Mouse (Mus musculus) forebrain, embryonic 11.5 days (tissue): ENCODE results near the gene 1700012B09Rik. TPM values are rescaled to one million over a fixed set of nuclear protein-coding genes. Genes with fewer than 3 reads are reported as not detected.

Experiments used
- ATAC-seq: fragments of 200-750 bp; cut with Nextera tagmentation; replicated peaks from 2 replicates; pipeline ENCODE4 v1.8.0; 2017; ENCODE audit warnings: moderate TSS enrichment; ENCODE audit not compliant: low FRiP score
- DNase-seq: peaks from one replicate; pipeline ENCODE4 v3.0.0-alpha.2; 2017; ENCODE audit warnings: low spot score
- H3K27ac ChIP-seq: fragments of 300-500 bp; sonication (generic); 2 replicates; pipeline ENCODE4 v1.5.1; 2014; ENCODE audit warnings: low read depth, low read length
- H3K27me3 ChIP-seq: fragments of 300-500 bp; sonication (generic); 2 replicates; pipeline ENCODE4 v1.6.1; 2014; ENCODE audit warnings: mild to moderate bottlenecking, low read length, mixed read lengths; ENCODE audit not compliant: control insufficient read depth, insufficient read depth
- H3K36me3 ChIP-seq: fragments of 300-500 bp; sonication (generic); 2 replicates; pipeline ENCODE4 v1.6.1; 2014; ENCODE audit warnings: mild to moderate bottlenecking, low read length, moderate library complexity, mixed read lengths; ENCODE audit not compliant: control insufficient read depth, insufficient read depth
- H3K4me1 ChIP-seq: fragments of 300-500 bp; sonication (generic); replicated peaks from 2 replicates; pipeline ENCODE4 v1.6.1; 2014; ENCODE audit warnings: low read length, mixed read lengths; ENCODE audit not compliant: control insufficient read depth, insufficient read depth
- H3K4me2 ChIP-seq: fragments of 300-500 bp; sonication (generic); 2 replicates; pipeline ENCODE4 v1.6.1; 2014; ENCODE audit warnings: low read depth, mild to moderate bottlenecking, low read length, moderate library complexity, mixed read lengths; ENCODE audit not compliant: severe bottlenecking
- H3K4me3 ChIP-seq: fragments of 300-500 bp; sonication (generic); 2 replicates; pipeline ENCODE4 v1.5.1; 2014; ENCODE audit warnings: low read depth, low read length
- H3K9ac ChIP-seq: fragments of 300-500 bp; sonication (generic); 2 replicates; pipeline ENCODE4 v1.6.1; 2014; ENCODE audit warnings: low read length
- H3K9me3 ChIP-seq: fragments of 300-500 bp; sonication (generic); 2 replicates; pipeline ENCODE4 v1.6.1; 2016; ENCODE audit warnings: low read length, mixed read lengths; ENCODE audit not compliant: control insufficient read depth
- WGBS: fragments of 180-500 bp; shearing (Covaris S2); extraction: QIAGEN DNeasy Blood & Tissue Kit; methylation state at CpG from one replicate; pipeline ENCODE4 v1.1.7; 2014; 5-methylcytosine and 5-hydroxymethylcytosine counted together
- polyA plus RNA-seq: library from polyadenylated mRNA; unstranded; fragments of >200 nt; fragmentation: Nextera tagmentation; extraction: Ambion mirVana; gene quantifications from 2 replicates; pipeline ENCODE4 v1.2.1, GENCODE M21; 2014

Gene 1700012B09Rik
- polyA plus RNA-seq, 1 experiment from 2014 or later, result not detected

- Histone ChIP-seq H3K27me3 (peaks cover 12% of the 10 kb centered on the region), H3K9me3 (no peaks in the 10 kb centered on the region), H3K4me2 (peak overlapping the region; percentile 95), H3K27ac (no peak overlapping the region), H3K9ac (peak overlapping the region; percentile 56), H3K36me3 (no peaks in the 10 kb centered on the region), H3K4me3 (peak overlapping the region; percentile 51), H3K4me1 (peaks cover 5% of the 10 kb centered on the region; the same call in 1 of the 2 replicates)
- peak; percentile 56 for DNase-seq
- ATAC-seq, result peak; percentile 36
- 56% methylated on average over 42 of the region's 42 CpGs for WGBS
Measured at GRCm38 (mm10) chr9:14750901-14751502, 19.8 kb downstream of the 1700012B09Rik start.

- WGBS, result 88% methylated on average over 19 of the region's 19 CpGs
- Histone ChIP-seq H3K27ac (no peak within 1 kb of the TSS), H3K4me1 (no peaks in the 10 kb centered on the region), H3K27me3 (no peaks in the 10 kb centered on the region), H3K9me3 (no peaks in the 10 kb centered on the region), H3K36me3 (no peaks in the 10 kb centered on the region), H3K4me3 (no peak within 1 kb of the TSS), H3K4me2 (no peak within 1 kb of the TSS), H3K9ac (no peak within 1 kb of the TSS)
- ATAC-seq, result no peak
- DNase-seq, result no peak
Measured at GRCm38 (mm10) chr9:14740151-14740924, 30.5 kb downstream of the 1700012B09Rik start, which contains the start of gene Piwil4. Gene Piwil4, minus strand, starts transcription at chr9:14740733.

GRCm38 (mm10) chr9:14739498-14740150, 31.2 kb downstream of the 1700012B09Rik start:
- Histone ChIP-seq H3K9ac (no peak overlapping the region), H3K36me3 (no peaks in the 10 kb centered on the region), H3K4me3 (no peak overlapping the region), H3K4me2 (no peak overlapping the region), H3K9me3 (no peaks in the 10 kb centered on the region), H3K4me1 (no peaks in the 10 kb centered on the region), H3K27me3 (no peaks in the 10 kb centered on the region), H3K27ac (no peak overlapping the region)
- DNase-seq, result no peak
- ATAC-seq, result no peak
- WGBS, result 88% methylated on average over 4 of the region's 4 CpGs

GRCm38 (mm10) chr9:14730941-14731541, 39.8 kb downstream of the 1700012B09Rik start:
- 56% methylated on average over 9 of the region's 9 CpGs for WGBS
- DNase-seq (no peak), ATAC-seq (0 out of 2 replicates have a peak, but pooled peaks have one; percentile 15)
- H3K36me3 ChIP-seq, result no peaks in the 10 kb centered on the region
- no peaks in the 10 kb centered on the region for H3K9me3 ChIP-seq
- no peaks in the 10 kb centered on the region for H3K4me1 ChIP-seq
- no peak overlapping the region for H3K4me2 ChIP-seq
- no peak overlapping the region for H3K27ac ChIP-seq
- no peak overlapping the region for H3K9ac ChIP-seq
- H3K4me3 ChIP-seq, result no peak overlapping the region
- H3K27me3 ChIP-seq, result no peaks in the 10 kb centered on the region

GRCm38 (mm10) chr9:14728365-14728764, 42.5 kb downstream of the 1700012B09Rik start:
- H3K36me3 ChIP-seq, result no peaks in the 10 kb centered on the region
- H3K9ac ChIP-seq, result no peak overlapping the region
- no peaks in the 10 kb centered on the region for H3K4me1 ChIP-seq
- H3K4me3 ChIP-seq, result no peak overlapping the region
- DNase-seq (no peak), ATAC-seq (no peak)
- H3K27ac ChIP-seq, result no peak overlapping the region
- no peak overlapping the region for H3K4me2 ChIP-seq
- H3K27me3 ChIP-seq, result no peaks in the 10 kb centered on the region
- no peaks in the 10 kb centered on the region for H3K9me3 ChIP-seq
- 94% methylated on average over 4 of the region's 4 CpGs for WGBS

- WGBS, result 92% methylated on average over 4 of the region's 4 CpGs
- no peaks in the 10 kb centered on the region for H3K27me3 ChIP-seq
Measured at GRCm38 (mm10) chr9:14726629-14727028, 44.2 kb downstream of the 1700012B09Rik start.

GRCm38 (mm10) chr9:14726005-14726404, 44.8 kb downstream of the 1700012B09Rik start:
- no peak for DNase-seq
- H3K27me3 ChIP-seq, result no peaks in the 10 kb centered on the region
- H3K4me1 ChIP-seq, result no peaks in the 10 kb centered on the region
- H3K27ac ChIP-seq, result no peak overlapping the region
- 87% methylated on average over 6 of the region's 6 CpGs for WGBS
- no peaks in the 10 kb centered on the region for H3K9me3 ChIP-seq
- no peak overlapping the region for H3K4me2 ChIP-seq
- no peak overlapping the region for H3K9ac ChIP-seq
- no peak overlapping the region for H3K4me3 ChIP-seq
- no peaks in the 10 kb centered on the region for H3K36me3 ChIP-seq
- no peak for ATAC-seq

More at GRCm38 (mm10) chr9:14726629-14727028, 44.2 kb downstream of the 1700012B09Rik start:
- H3K27ac ChIP-seq, result no peak overlapping the region
- no peaks in the 10 kb centered on the region for H3K9me3 ChIP-seq
- H3K36me3 ChIP-seq, result no peaks in the 10 kb centered on the region
- no peak overlapping the region for H3K4me2 ChIP-seq
- H3K9ac ChIP-seq, result no peak overlapping the region
- ATAC-seq, result no peak
- no peaks in the 10 kb centered on the region for H3K4me1 ChIP-seq
- no peak for DNase-seq
- no peak overlapping the region for H3K4me3 ChIP-seq

- DNase-seq (no peak), ATAC-seq (no peak)
- WGBS, result 77% methylated on average over 5 of the region's 5 CpGs
- H3K27me3 ChIP-seq, result no peaks in the 10 kb centered on the region
- H3K27ac ChIP-seq, result no peak overlapping the region
- H3K9me3 ChIP-seq, result no peaks in the 10 kb centered on the region
- H3K36me3 ChIP-seq, result no peaks in the 10 kb centered on the region
- no peak overlapping the region for H3K4me3 ChIP-seq
- no peak overlapping the region for H3K9ac ChIP-seq
- no peak overlapping the region for H3K4me2 ChIP-seq
- no peaks in the 10 kb centered on the region for H3K4me1 ChIP-seq
Measured at GRCm38 (mm10) chr9:14724755-14725420, 45.9 kb downstream of the 1700012B09Rik start.
